29 mouse cellular contexts compared by ENCODE assay signal in the genomic region with DNA sequence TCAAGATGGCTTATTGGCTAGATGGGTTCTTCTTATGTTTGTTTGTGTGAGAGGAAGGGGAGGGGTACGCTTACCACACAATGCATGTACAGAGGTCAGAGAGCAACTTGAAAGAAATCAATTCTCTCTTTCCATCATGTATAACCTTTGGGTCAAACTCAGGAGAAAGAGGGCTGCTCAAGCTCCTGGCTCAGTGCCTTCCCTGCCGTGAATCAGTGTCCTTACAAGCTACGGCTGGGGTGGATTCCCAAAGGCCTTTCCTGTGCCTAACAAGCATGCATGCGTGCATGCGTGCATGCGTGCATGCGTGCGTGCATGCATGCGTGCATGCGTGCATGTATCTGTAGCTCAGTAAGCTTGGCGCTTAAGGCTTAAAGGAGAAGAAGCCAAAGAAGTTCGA. TPM values are rescaled to one million over a fixed set of nuclear protein-coding genes. Genes with fewer than 3 reads are reported as not detected.
A peak's percentile ranks its signal among the peaks of the same experiment; 100 is the strongest.
DNase-seq lines count a peak whose midpoint lies in the region; ATAC-seq lines count a peak whose summit lies in the region.
"Had no signal": no experiment of that assay in that cellular context is flagged by ENCODE, and none has a peak within 500 bp of the region (broad histone marks: within the 10 kb centered on the region; RNA-seq: fewer than 3 reads in every experiment).

No protein-coding gene starts in this region.

- H3K9ac ChIP-seq in hindbrain, embryonic 16.5 days (ENCODE audit: low read depth, low read length), result no peak overlapping the region
- no peak overlapping the region for H3K9ac ChIP-seq in hindbrain, embryonic 13.5 days
- no peak overlapping the region for H3K9ac ChIP-seq in midbrain, embryonic 11.5 days (ENCODE audit: low read length)
- H3K9ac ChIP-seq in midbrain, embryonic 16.5 days (ENCODE audit: low read depth, low read length), result no peak overlapping the region
- no peak overlapping the region for H3K9ac ChIP-seq in liver, embryonic 15.5 days
- H3K9ac ChIP-seq: forebrain, embryonic 13.5 days; heart, embryonic 13.5 days; liver, embryonic 14.5 days; lung, embryonic 15.5 days; midbrain, embryonic 13.5 days; stomach, embryonic 15.5 days had no signal

- peak; percentile 41 for DNase-seq in adrenal gland, adult 2 months
- DNase-seq in adrenal gland, postnatal 10 days, result no peak
- peak; percentile 51 for DNase-seq in midbrain, embryonic 11.5 days (ENCODE audit: low spot score, missing footprints)
- DNase-seq in spleen, postnatal 10 days (ENCODE audit: low spot score in 2 of 2), result no peak
- DNase-seq: cerebellum, adult 2 months; cerebellum, postnatal 14 days; gastrocnemius, postnatal 10 days; heart, postnatal 10 days; kidney, adult 8-10 months; layer of hippocampus, adult 9-11 months; lung, postnatal 36 days; thymus, adult 18-20 months; thymus, postnatal 25 days had no signal

- 0 out of 2 replicates have a peak, but pooled peaks cover 2% of the 10 kb centered on the region for H3K4me1 ChIP-seq in hindbrain, embryonic 16.5 days (ENCODE audit: control insufficient read depth, insufficient read depth, low read depth, low read length)
- H3K4me1 ChIP-seq in hindbrain, embryonic 13.5 days (replicated peaks), result peaks cover 17% of the 10 kb centered on the region
- 0 out of 2 replicates have a peak, but pooled peaks cover 2% of the 10 kb centered on the region for H3K4me1 ChIP-seq in midbrain, embryonic 11.5 days (ENCODE audit: control insufficient read depth, insufficient read depth, low read length)
- no peaks in the 10 kb centered on the region; the same call in 1 of the 2 replicates for H3K4me1 ChIP-seq in midbrain, embryonic 16.5 days (ENCODE audit: control insufficient read depth, insufficient read depth, low read length)
- peaks cover 14% of the 10 kb centered on the region for H3K4me1 ChIP-seq in liver, embryonic 15.5 days (replicated peaks)

- 86% methylated on average over 12 of the region's 12 CpGs for WGBS in hindbrain, embryonic 16.5 days
- 86% methylated on average over 12 of the region's 12 CpGs for WGBS in hindbrain, embryonic 13.5 days
- 87% methylated on average over 12 of the region's 12 CpGs for WGBS in midbrain, embryonic 11.5 days
- 88% methylated on average over 12 of the region's 12 CpGs for WGBS in midbrain, embryonic 16.5 days
- WGBS in liver, embryonic 15.5 days (ENCODE audit: insufficient replicate concordance), result 77% methylated on average over 12 of the region's 12 CpGs

- no peak overlapping the region for H3K4me3 ChIP-seq in hindbrain, embryonic 16.5 days (ENCODE audit: low read length)
- no peak overlapping the region for H3K4me3 ChIP-seq in hindbrain, embryonic 13.5 days
- H3K4me3 ChIP-seq in midbrain, embryonic 11.5 days (ENCODE audit: low read depth, low read length), result no peak overlapping the region
- no peak overlapping the region for H3K4me3 ChIP-seq in midbrain, embryonic 16.5 days (ENCODE audit: low read depth, low read length)
- no peak overlapping the region for H3K4me3 ChIP-seq in liver, embryonic 15.5 days (replicated peaks)
- H3K4me3 ChIP-seq: forebrain, embryonic 13.5 days; heart, embryonic 13.5 days; lung, embryonic 15.5 days; midbrain, embryonic 13.5 days; stomach, embryonic 15.5 days had no signal

- ATAC-seq in hindbrain, embryonic 16.5 days, result no peak
- no peak for ATAC-seq in hindbrain, embryonic 13.5 days (ENCODE audit: low FRiP score)
- no peak for ATAC-seq in midbrain, embryonic 11.5 days (ENCODE audit: low FRiP score)
- no peak for ATAC-seq in midbrain, embryonic 16.5 days
- ATAC-seq in liver, embryonic 15.5 days (ENCODE audit: insufficient read depth), result no peak
- ATAC-seq: activated CD4-positive, CD25-positive, alpha-beta regulatory T cell, adult 4 months; forebrain, embryonic 13.5 days; intestine, embryonic 16.5 days; midbrain, embryonic 13.5 days had no signal

- H3K27me3 ChIP-seq in hindbrain, embryonic 16.5 days (replicated peaks; ENCODE audit: control insufficient read depth, insufficient read depth, low read length), result no peaks in the 10 kb centered on the region
- H3K27me3 ChIP-seq in hindbrain, embryonic 13.5 days, result peaks cover 27% of the 10 kb centered on the region; the same call in 1 of the 2 replicates
- H3K27me3 ChIP-seq in midbrain, embryonic 11.5 days (ENCODE audit: control insufficient read depth, insufficient read depth, low read length), result peaks cover 2% of the 10 kb centered on the region; the same call in 1 of the 2 replicates
- no peaks in the 10 kb centered on the region for H3K27me3 ChIP-seq in midbrain, embryonic 16.5 days (ENCODE audit: control insufficient read depth, insufficient read depth, low read depth, low read length)
- peaks cover 44% of the 10 kb centered on the region for H3K27me3 ChIP-seq in liver, embryonic 15.5 days
- H3K27me3 ChIP-seq: forebrain, embryonic 13.5 days had no signal

- no peak overlapping the region for H3K27ac ChIP-seq in hindbrain, embryonic 16.5 days (ENCODE audit: low read depth, low read length)
- no peak overlapping the region for H3K27ac ChIP-seq in hindbrain, embryonic 13.5 days
- H3K27ac ChIP-seq in midbrain, embryonic 11.5 days (ENCODE audit: low read depth, low read length), result no peak overlapping the region
- H3K27ac ChIP-seq in midbrain, embryonic 16.5 days (ENCODE audit: low read length), result no peak overlapping the region
- 0 out of 2 replicates have a peak overlapping the region, but pooled peaks have one; percentile 21 for H3K27ac ChIP-seq in liver, embryonic 15.5 days (replicated peaks)
- H3K27ac ChIP-seq: forebrain, embryonic 13.5 days; heart, embryonic 13.5 days; kidney, postnatal 0 days; liver, embryonic 14.5 days; lung, embryonic 15.5 days; midbrain, embryonic 13.5 days; stomach, embryonic 15.5 days had no signal

- no peaks in the 10 kb centered on the region for H3K9me3 ChIP-seq in hindbrain, embryonic 16.5 days (ENCODE audit: control insufficient read depth, low read length)
- no peaks in the 10 kb centered on the region for H3K9me3 ChIP-seq in hindbrain, embryonic 13.5 days
- no peaks in the 10 kb centered on the region for H3K9me3 ChIP-seq in midbrain, embryonic 11.5 days (ENCODE audit: control insufficient read depth, low read length)
- no peaks in the 10 kb centered on the region for H3K9me3 ChIP-seq in midbrain, embryonic 16.5 days (replicated peaks; ENCODE audit: control insufficient read depth, low read length, poor library complexity, severe bottlenecking)
- no peaks in the 10 kb centered on the region for H3K9me3 ChIP-seq in liver, embryonic 15.5 days (replicated peaks)
- H3K9me3 ChIP-seq: forebrain, embryonic 13.5 days; heart, embryonic 13.5 days; lung, embryonic 15.5 days; midbrain, embryonic 13.5 days; stomach, embryonic 15.5 days had no signal

- peak overlapping the region; percentile 21; the same call in 1 of the 2 replicates for H3K4me2 ChIP-seq in hindbrain, embryonic 16.5 days (ENCODE audit: low read length)
- no peak overlapping the region for H3K4me2 ChIP-seq in hindbrain, embryonic 13.5 days
- H3K4me2 ChIP-seq in midbrain, embryonic 11.5 days, result no peak overlapping the region
- no peak overlapping the region for H3K4me2 ChIP-seq in midbrain, embryonic 16.5 days (ENCODE audit: low read length)
- H3K4me2 ChIP-seq in liver, embryonic 15.5 days, result peak overlapping the region; percentile 18
- H3K4me2 ChIP-seq: forebrain, embryonic 13.5 days; heart, embryonic 13.5 days; lung, embryonic 15.5 days; midbrain, embryonic 13.5 days; stomach, embryonic 15.5 days had no signal

- H3K36me3 ChIP-seq in hindbrain, embryonic 16.5 days (ENCODE audit: control insufficient read depth, insufficient read depth, low read length), result no peaks in the 10 kb centered on the region
- H3K36me3 ChIP-seq in hindbrain, embryonic 13.5 days, result no peaks in the 10 kb centered on the region
- no peaks in the 10 kb centered on the region for H3K36me3 ChIP-seq in midbrain, embryonic 11.5 days (ENCODE audit: control insufficient read depth, insufficient read depth, low read length)
- H3K36me3 ChIP-seq in midbrain, embryonic 16.5 days (ENCODE audit: control insufficient read depth, insufficient read depth, low read length), result no peaks in the 10 kb centered on the region
- no peaks in the 10 kb centered on the region for H3K36me3 ChIP-seq in liver, embryonic 15.5 days (replicated peaks)
- H3K36me3 ChIP-seq: heart, embryonic 13.5 days; lung, embryonic 15.5 days; midbrain, embryonic 13.5 days; stomach, embryonic 15.5 days had no signal

RNA-seq across cellular contexts. Expression of a gene that starts 3.3 kb away (rescaled TPM):
- 10 to 100 TPM; 35.9 to 53.9 TPM for total RNA-seq in adrenal gland, adult 2 months (2021)
- polyA plus RNA-seq in adrenal gland, adult 2 months (2012; rRNA removed), result 32.0 and 51.8 TPM in 2 replicates
- total RNA-seq in adrenal gland, postnatal 10 days (2021), result 10 to 100 TPM; 46.5 to 54.0 TPM
- 83.8 and 110 TPM in 2 replicates for polyA plus RNA-seq in hindbrain, embryonic 16.5 days (2015; fragmentation: Nextera tagmentation; extraction: Ambion mirVana)
- polyA plus RNA-seq in hindbrain, embryonic 13.5 days (2015; fragmentation: Nextera tagmentation; extraction: Ambion mirVana), result 34.1 and 34.8 TPM in 2 replicates
- 8.4 and 9.1 TPM in 2 replicates for polyA plus RNA-seq in midbrain, embryonic 11.5 days (2014; fragmentation: Nextera tagmentation; extraction: Ambion mirVana)
- 52.2 and 74.2 TPM in 2 replicates for polyA plus RNA-seq in midbrain, embryonic 16.5 days (2015; fragmentation: Nextera tagmentation; extraction: Ambion mirVana)
- polyA plus RNA-seq in liver, embryonic 15.5 days (2015; fragmentation: Nextera tagmentation; extraction: Ambion mirVana), result 18.7 and 22.0 TPM in 2 replicates
- total RNA-seq: CH12.LX; megakaryocyte, adult 5-6 weeks had no signal
- polyA plus RNA-seq: activated CD4-positive, CD25-positive, alpha-beta regulatory T cell, adult 4 months; C2C12 had no signal

RNA-seq across cellular contexts. Expression of a gene that starts 22.2 kb away (rescaled TPM):
- 100 to 1,000 TPM in 1 of 2 experiments, 10 to 100 TPM in 1; 90.9 to 108 TPM for total RNA-seq in adrenal gland, adult 2 months (2021)
- polyA plus RNA-seq in adrenal gland, adult 2 months (2012; rRNA removed), result 58.0 and 63.5 TPM in 2 replicates
- 100 to 1,000 TPM in 1 of 2 experiments, 10 to 100 TPM in 1; 93.6 to 102 TPM for total RNA-seq in adrenal gland, postnatal 10 days (2021)
- 36.8 and 42.0 TPM in 2 replicates for polyA plus RNA-seq in hindbrain, embryonic 16.5 days (2015; fragmentation: Nextera tagmentation; extraction: Ambion mirVana)
- polyA plus RNA-seq in hindbrain, embryonic 13.5 days (2015; fragmentation: Nextera tagmentation; extraction: Ambion mirVana), result 44.4 and 44.5 TPM in 2 replicates
- 53.1 and 55.7 TPM in 2 replicates for polyA plus RNA-seq in midbrain, embryonic 11.5 days (2014; fragmentation: Nextera tagmentation; extraction: Ambion mirVana)
- polyA plus RNA-seq in midbrain, embryonic 16.5 days (2015; fragmentation: Nextera tagmentation; extraction: Ambion mirVana), result 43.9 and 45.1 TPM in 2 replicates
- polyA plus RNA-seq in liver, embryonic 15.5 days (2015; fragmentation: Nextera tagmentation; extraction: Ambion mirVana), result 34.3 and 34.7 TPM in 2 replicates

RNA-seq across cellular contexts. Expression of a gene that starts 54.4 kb away (rescaled TPM):
- total RNA-seq in adrenal gland, adult 2 months (2021), result 1 to 10 TPM; 3.5 to 9.3 TPM
- 4.9 and 8.3 TPM in 2 replicates for polyA plus RNA-seq in adrenal gland, adult 2 months (2012; rRNA removed)
- total RNA-seq in adrenal gland, postnatal 10 days (2021), result 10 to 100 TPM in 1 of 2 experiments, 1 to 10 TPM in 1; 8.0 to 10.7 TPM
- 24.3 and 25.0 TPM in 2 replicates for polyA plus RNA-seq in hindbrain, embryonic 16.5 days (2015; fragmentation: Nextera tagmentation; extraction: Ambion mirVana)
- 12.9 and 15.7 TPM in 2 replicates for polyA plus RNA-seq in hindbrain, embryonic 13.5 days (2015; fragmentation: Nextera tagmentation; extraction: Ambion mirVana)
- 2.8 and 4.4 TPM in 2 replicates for polyA plus RNA-seq in midbrain, embryonic 11.5 days (2014; fragmentation: Nextera tagmentation; extraction: Ambion mirVana)
- 24.0 and 26.2 TPM in 2 replicates for polyA plus RNA-seq in midbrain, embryonic 16.5 days (2015; fragmentation: Nextera tagmentation; extraction: Ambion mirVana)
- 0.07 and 0.10 TPM in 2 replicates for polyA plus RNA-seq in liver, embryonic 15.5 days (2015; fragmentation: Nextera tagmentation; extraction: Ambion mirVana)
- total RNA-seq: CH12.LX; megakaryocyte, adult 5-6 weeks had no signal
- polyA plus RNA-seq: activated CD4-positive, CD25-positive, alpha-beta regulatory T cell, adult 4 months had no signal

Comparison
In these comparisons a context has a peak if more than half of its experiments do, and no peak if none do; other contexts are left out.
1. DNase-seq: peak in adrenal gland, adult 2 months (single experiment) and midbrain, embryonic 11.5 days (single experiment); none in adrenal gland, postnatal 10 days (single experiment) and spleen, postnatal 10 days (0 of 2).
2. H3K4me2 ChIP-seq: peak in hindbrain, embryonic 16.5 days (single experiment) and liver, embryonic 15.5 days (single experiment); none in hindbrain, embryonic 13.5 days (single experiment), midbrain, embryonic 11.5 days (single experiment) and midbrain, embryonic 16.5 days (single experiment).